In genomic region chr6:54387044-54387443, GRCm38 (mm10) we compare ENCODE assay signal across 20 mouse cellular contexts. TPM values are rescaled to one million over a fixed set of nuclear protein-coding genes. Genes with fewer than 3 reads are reported as not detected.
DNase-seq lines count a peak whose midpoint lies in the region; ATAC-seq and TF ChIP-seq lines count a peak whose summit lies in the region.
"Had no signal": no experiment of that assay in that cellular context is flagged by ENCODE, and none has a peak within 500 bp of the region (broad histone marks: within the 10 kb centered on the region; RNA-seq: fewer than 3 reads in every experiment).

No protein-coding gene starts in this region.

- 86% methylated on average over 3 of the region's 3 CpGs for WGBS in intestine, embryonic 14.5 days
- 80% methylated on average over 3 of the region's 3 CpGs for WGBS in intestine, embryonic 16.5 days
- 80% methylated on average over 3 of the region's 3 CpGs for WGBS in embryonic facial prominence, embryonic 10.5 days
- WGBS in cerebellum, adult 2 months, result 85% methylated on average over 3 of the region's 3 CpGs

- H3K27ac ChIP-seq in intestine, embryonic 14.5 days (ENCODE audit: low read depth), result no peak overlapping the region
- no peak overlapping the region for H3K27ac ChIP-seq in intestine, embryonic 16.5 days (ENCODE audit: low read length)
- H3K27ac ChIP-seq in embryonic facial prominence, embryonic 10.5 days (replicated peaks), result peak overlapping the region; percentile 5
- H3K27ac ChIP-seq in cerebellum, adult 2 months (ENCODE audit: insufficient read depth, low read length), result no peak overlapping the region
- H3K27ac ChIP-seq: forebrain, embryonic 13.5 days; heart, embryonic 13.5 days; hindbrain, embryonic 12.5 days had no signal

- no peaks in the 10 kb centered on the region for H3K27me3 ChIP-seq in intestine, embryonic 14.5 days (replicated peaks; ENCODE audit: control insufficient read depth, insufficient read depth, low read length)
- H3K27me3 ChIP-seq in intestine, embryonic 16.5 days (replicated peaks; ENCODE audit: control insufficient read depth, insufficient read depth, low read length), result no peaks in the 10 kb centered on the region
- H3K27me3 ChIP-seq in embryonic facial prominence, embryonic 10.5 days (replicated peaks; ENCODE audit: low read depth, poor library complexity, severe bottlenecking), result peaks cover 15% of the 10 kb centered on the region; the same call in 1 of the 2 replicates
- no peaks in the 10 kb centered on the region for H3K27me3 ChIP-seq in cerebellum, adult 2 months (ENCODE audit: control insufficient read depth, insufficient read depth, low read length)
- H3K27me3 ChIP-seq: forebrain, embryonic 13.5 days; heart, embryonic 13.5 days; hindbrain, embryonic 12.5 days had no signal

- H3K9ac ChIP-seq in intestine, embryonic 14.5 days (ENCODE audit: low read length), result no peak overlapping the region
- no peak overlapping the region for H3K9ac ChIP-seq in intestine, embryonic 16.5 days (ENCODE audit: low read depth, low read length)
- H3K9ac ChIP-seq: embryonic facial prominence, embryonic 13.5 days; forebrain, embryonic 13.5 days; forebrain, postnatal 0 days; heart, embryonic 13.5 days; hindbrain, embryonic 12.5 days had no signal

- H3K9me3 ChIP-seq in intestine, embryonic 14.5 days (ENCODE audit: control insufficient read depth, low read length), result no peaks in the 10 kb centered on the region
- no peaks in the 10 kb centered on the region for H3K9me3 ChIP-seq in intestine, embryonic 16.5 days (ENCODE audit: control insufficient read depth, low read length)
- H3K9me3 ChIP-seq in embryonic facial prominence, embryonic 10.5 days, result no peaks in the 10 kb centered on the region
- H3K9me3 ChIP-seq: embryonic facial prominence, embryonic 13.5 days; forebrain, embryonic 13.5 days; heart, embryonic 13.5 days; hindbrain, embryonic 12.5 days had no signal

- H3K36me3 ChIP-seq in intestine, embryonic 14.5 days (ENCODE audit: control insufficient read depth, insufficient read depth, low read length), result no peaks in the 10 kb centered on the region
- no peaks in the 10 kb centered on the region for H3K36me3 ChIP-seq in intestine, embryonic 16.5 days (ENCODE audit: control insufficient read depth, insufficient read depth, low read length)
- H3K36me3 ChIP-seq in embryonic facial prominence, embryonic 10.5 days (replicated peaks), result no peaks in the 10 kb centered on the region
- H3K36me3 ChIP-seq: embryonic facial prominence, embryonic 13.5 days; heart, embryonic 13.5 days; hindbrain, embryonic 12.5 days had no signal

- no peak for TF ChIP-seq CTCF in cerebellum, adult 2 months (IDR thresholded peaks at IDR 0.05; ENCODE audit: borderline replicate concordance, insufficient read depth, low read depth, low read length)

- no peak for ATAC-seq in intestine, embryonic 14.5 days (replicated peaks; ENCODE audit: low FRiP score, low TSS enrichment, low read depth)
- no peak for ATAC-seq in intestine, embryonic 16.5 days
- peak; percentile 53 to 86; a peak in 3 of 4 replicates for ATAC-seq in hematopoietic stem cell, adult 5-6 weeks (replicated peaks in 1 of 2; ENCODE audit: insufficient read depth in 1 of 2, low FRiP score in 2 of 2, low TSS enrichment in 1 of 2, low read depth in 1 of 2, poor library complexity in 2 of 2, severe bottlenecking in 2 of 2)
- ATAC-seq: forebrain, embryonic 13.5 days; hindbrain, embryonic 16.5 days had no signal

- peak; percentile 41 for DNase-seq in intestine, embryonic 14.5 days (ENCODE audit: low spot score)
- no peak for DNase-seq in embryonic facial prominence, embryonic 10.5 days (ENCODE audit: low spot score)
- DNase-seq in cerebellum, adult 2 months, result no peak
- no peak for DNase-seq in urinary bladder, postnatal 10 days (ENCODE audit: low spot score)
- DNase-seq in layer of hippocampus, adult 18-20 months (ENCODE audit: low spot score in 2 of 2), result no peak
- DNase-seq: adrenal gland, postnatal 10 days; cerebellum, adult 11 months; cerebellum, adult 9-10 months; cerebellum, postnatal 25 days; gastrocnemius, postnatal 25 days; heart, postnatal 36 days had no signal

- H3K4me2 ChIP-seq in intestine, embryonic 14.5 days (ENCODE audit: low read length), result no peak overlapping the region
- H3K4me2 ChIP-seq in intestine, embryonic 16.5 days (ENCODE audit: low read depth, low read length), result no peak overlapping the region
- H3K4me2 ChIP-seq: embryonic facial prominence, embryonic 13.5 days; forebrain, embryonic 13.5 days; heart, embryonic 13.5 days; hindbrain, embryonic 12.5 days had no signal

- TF ChIP-seq POLR2A in cerebellum, adult 2 months (IDR thresholded peaks at IDR 0.05; ENCODE audit: borderline replicate concordance, insufficient read depth, low read length), result no peak

- peaks cover 5% of the 10 kb centered on the region for H3K4me1 ChIP-seq in intestine, embryonic 14.5 days (replicated peaks; ENCODE audit: control insufficient read depth, insufficient read depth, low read length)
- H3K4me1 ChIP-seq in intestine, embryonic 16.5 days (ENCODE audit: control insufficient read depth, insufficient read depth, low read length), result peaks cover 3% of the 10 kb centered on the region
- H3K4me1 ChIP-seq in embryonic facial prominence, embryonic 10.5 days, result peaks cover 56% of the 10 kb centered on the region
- no peaks in the 10 kb centered on the region for H3K4me1 ChIP-seq in cerebellum, adult 2 months (ENCODE audit: control insufficient read depth, insufficient read depth, low read length)

- H3K4me3 ChIP-seq in intestine, embryonic 14.5 days (ENCODE audit: low read depth, low read length), result no peak overlapping the region
- H3K4me3 ChIP-seq in intestine, embryonic 16.5 days (ENCODE audit: low read length), result no peak overlapping the region
- H3K4me3 ChIP-seq in embryonic facial prominence, embryonic 10.5 days, result no peak overlapping the region
- H3K4me3 ChIP-seq in cerebellum, adult 2 months (replicated peaks; ENCODE audit: insufficient read depth, low read depth, low read length), result no peak overlapping the region
- H3K4me3 ChIP-seq: embryonic facial prominence, embryonic 13.5 days; forebrain, embryonic 13.5 days; heart, embryonic 13.5 days; hindbrain, embryonic 12.5 days had no signal

RNA-seq across cellular contexts. Expression of gene Wipf3, which starts 42.4 kb away (rescaled TPM):
- 1.2 and 1.7 TPM in 2 replicates for polyA plus RNA-seq in intestine, embryonic 14.5 days (2014; fragmentation: Nextera tagmentation; extraction: Ambion mirVana)
- 1.7 and 1.8 TPM in 2 replicates for polyA plus RNA-seq in intestine, embryonic 16.5 days (2015; fragmentation: Nextera tagmentation; extraction: Ambion mirVana)
- polyA plus RNA-seq in embryonic facial prominence, embryonic 10.5 days (2016; fragmentation: Nextera tagmentation; extraction: Ambion mirVana), result 1.1 and 1.4 TPM in 2 replicates
- not detected in 2 replicates for total RNA-seq in hematopoietic stem cell, adult 5-6 weeks (2017)
- polyA plus RNA-seq in cerebellum, adult 2 months (2012; rRNA removed), result 19.7 and 21.6 TPM in 2 replicates
- 100 to 1,000 TPM; 331 to 395 TPM for total RNA-seq in layer of hippocampus, adult 18-20 months (2021)
- total RNA-seq: MEL had no signal

Comparison
In these comparisons a context has a peak if more than half of its experiments do, and no peak if none do; other contexts are left out.
1. ATAC-seq: peak in hematopoietic stem cell, adult 5-6 weeks (2 of 2); none in intestine, embryonic 14.5 days (single experiment) and intestine, embryonic 16.5 days (single experiment).